Mouse (Mus musculus) c-Kit-negative CD71-positive TER-119-positive erythroid progenitor cells, embryonic 14.5 days (primary cell): ENCODE data around the gene Ints5.
A peak's percentile ranks its signal among the peaks of the same experiment; 100 is the strongest.

Experiments used
- DNase-seq: peaks from one replicate; pipeline ENCODE4 v3.0.0-alpha.2; 2013; ENCODE audit warnings: low read depth, low spot score

The Ints5 gene

GRCm38 (mm10) chr19:8928689-8929223 lies 36.0 kb downstream of the Ints5 start:
- DNase-seq: no peak

DNA sequence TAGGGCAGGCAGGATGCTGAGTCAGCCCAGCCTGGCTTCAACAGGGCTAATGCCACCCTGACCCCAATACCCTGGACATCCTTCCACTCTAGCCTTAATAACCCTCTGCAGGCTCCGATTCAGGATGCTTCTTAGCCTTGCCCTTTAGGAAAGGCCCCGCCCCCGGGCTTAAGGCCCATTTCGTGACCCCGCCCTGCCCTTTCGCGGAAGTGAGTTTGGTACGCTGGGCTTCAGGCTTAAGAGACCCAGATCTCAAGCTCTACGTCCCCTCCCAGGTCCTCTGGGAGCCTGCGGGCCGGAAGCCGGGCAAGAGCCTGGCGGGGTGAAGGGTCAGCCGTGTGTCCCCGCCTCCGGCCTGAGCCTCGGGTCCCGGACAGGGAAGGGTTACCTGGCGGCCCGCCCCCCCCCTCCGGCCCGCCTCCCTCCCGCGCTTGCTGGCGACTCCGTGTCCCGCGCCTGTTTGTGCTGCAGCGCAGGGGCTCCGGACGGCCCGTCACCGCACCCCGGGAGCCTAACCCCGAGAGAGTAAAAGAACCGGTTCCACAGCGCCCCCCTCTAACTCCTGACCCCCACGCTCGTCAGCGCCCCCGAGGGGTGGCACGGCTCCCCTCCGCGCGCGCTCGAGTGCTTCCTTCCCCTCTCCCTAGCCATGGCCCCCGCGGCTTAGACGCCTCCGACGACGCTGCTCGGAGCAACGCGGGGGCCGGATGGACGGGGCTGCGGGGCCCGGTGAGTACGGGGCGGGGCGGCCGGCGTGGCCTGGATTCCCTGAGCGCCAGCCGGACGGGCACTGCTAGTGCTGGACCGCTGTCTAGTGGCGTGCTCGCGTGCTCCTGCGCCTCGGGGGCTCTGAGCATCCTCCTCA lies 36.7 kb downstream of the Ints5 start, which contains the start of the genes Rom1 and Eml3:
TSS of gene Rom1 (minus strand) at position 133 of the 865 bp plus-strand sequence.
TSS of gene Eml3 (plus strand) at position 329 of the 865 bp plus-strand sequence.
- DNase-seq: peak; percentile 71

GRCm38 (mm10) chr19:8930117-8930516 lies 37.3 kb downstream of the Ints5 start:
- no peak for DNase-seq

DNA sequence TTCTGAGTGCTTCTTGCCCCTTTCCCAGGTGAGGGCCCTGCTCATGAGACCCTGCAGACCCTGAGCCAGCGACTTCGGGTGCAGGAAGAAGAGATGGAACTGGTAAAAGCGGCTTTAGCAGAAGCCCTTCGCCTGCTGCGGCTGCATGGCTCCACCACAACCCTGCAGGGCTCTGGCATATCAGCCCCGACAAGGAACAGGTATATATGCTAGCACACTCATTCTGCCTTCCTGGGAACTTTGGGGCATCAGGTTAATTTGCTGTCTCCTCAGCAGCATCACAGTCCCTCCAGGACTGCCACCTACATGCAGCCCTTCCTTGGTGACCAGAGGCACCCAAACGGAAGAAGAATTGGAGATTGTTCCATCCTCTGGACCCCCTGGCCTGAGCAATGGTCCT lies 38.0 kb downstream of the Ints5 start:
- no peak for DNase-seq

DNA sequence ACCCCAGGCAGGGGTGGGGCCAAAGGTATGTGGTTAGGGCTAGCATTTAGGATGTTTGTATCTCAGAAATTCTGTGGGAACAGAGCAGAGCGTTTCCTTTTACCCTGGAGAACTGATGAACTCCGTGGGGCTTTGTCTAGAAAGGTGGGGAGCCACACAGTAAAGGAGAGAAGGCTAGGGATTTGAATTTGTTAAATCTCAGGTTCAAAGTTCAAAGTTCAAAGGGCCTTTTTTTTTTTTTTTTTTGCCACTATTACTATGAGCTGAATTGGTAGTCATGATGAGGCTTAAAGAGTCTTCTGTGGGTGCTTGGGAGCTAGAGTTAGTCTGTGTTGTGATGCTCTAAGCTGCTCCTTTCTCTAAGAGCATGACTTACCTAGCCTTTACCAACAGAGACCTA lies 43.9 kb downstream of the Ints5 start:
- no peak for DNase-seq

- no peak for DNase-seq
Measured at GRCm38 (mm10) chr19:8940526-8941133, 47.8 kb downstream of the Ints5 start.

DNA sequence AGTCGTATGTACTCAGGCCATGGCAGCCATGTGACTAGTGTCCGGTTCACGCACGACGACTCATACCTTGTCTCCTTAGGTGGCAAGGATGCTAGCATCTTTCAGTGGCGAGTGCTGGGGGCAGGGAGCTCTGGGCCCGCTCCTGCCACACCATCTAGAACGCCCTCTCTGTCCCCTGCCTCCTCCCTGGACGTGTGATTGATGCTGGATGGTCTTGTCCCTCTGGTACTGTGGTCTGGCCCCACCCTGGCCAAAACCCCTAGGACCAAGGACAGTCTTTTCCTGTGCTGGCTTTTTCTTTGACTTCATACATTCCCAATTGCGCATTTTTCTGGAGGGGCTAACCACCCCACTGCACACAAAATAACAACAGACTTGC lies 48.3 kb downstream of the Ints5 start:
- DNase-seq: no peak

DNA sequence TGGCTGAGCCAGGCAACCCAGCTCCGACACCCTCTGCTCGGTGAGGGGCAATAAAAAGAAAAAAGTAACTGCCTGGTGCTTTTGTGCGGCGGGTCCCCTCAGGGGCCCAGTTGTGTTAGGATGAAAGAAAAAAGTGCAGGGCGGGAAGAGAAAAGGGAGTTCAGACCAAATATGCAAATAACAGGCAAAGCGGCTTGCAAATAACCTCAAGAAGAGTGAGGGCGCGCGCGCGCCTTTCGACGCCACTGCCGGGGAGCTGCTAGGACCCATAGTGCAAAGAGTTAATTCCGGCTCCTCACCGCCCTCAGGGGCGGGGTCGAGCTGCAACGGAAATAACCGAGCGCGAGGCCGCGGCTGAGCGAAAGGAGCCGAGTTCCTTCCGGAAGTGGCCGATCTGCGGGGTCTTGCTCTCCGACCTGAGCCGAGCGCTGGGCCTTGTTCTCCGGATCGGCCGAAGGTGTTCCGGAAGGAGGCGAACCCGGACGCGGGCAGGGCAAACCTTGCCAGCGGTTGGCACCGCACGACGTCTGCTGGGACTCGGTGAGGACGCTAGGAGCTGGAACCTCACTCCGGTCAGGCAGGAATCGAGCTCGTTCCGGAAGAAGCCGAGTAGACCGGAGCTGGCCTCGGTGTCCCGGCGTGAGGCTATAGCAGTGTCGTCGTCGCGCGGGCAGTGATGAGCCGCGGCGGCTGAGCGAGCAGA lies 48.9 kb downstream of the Ints5 start, which contains the start of gene Mta2:
TSS of gene Mta2 (plus strand) at position 361 of the 703 bp plus-strand sequence.
- peak; percentile 87 for DNase-seq

DNA sequence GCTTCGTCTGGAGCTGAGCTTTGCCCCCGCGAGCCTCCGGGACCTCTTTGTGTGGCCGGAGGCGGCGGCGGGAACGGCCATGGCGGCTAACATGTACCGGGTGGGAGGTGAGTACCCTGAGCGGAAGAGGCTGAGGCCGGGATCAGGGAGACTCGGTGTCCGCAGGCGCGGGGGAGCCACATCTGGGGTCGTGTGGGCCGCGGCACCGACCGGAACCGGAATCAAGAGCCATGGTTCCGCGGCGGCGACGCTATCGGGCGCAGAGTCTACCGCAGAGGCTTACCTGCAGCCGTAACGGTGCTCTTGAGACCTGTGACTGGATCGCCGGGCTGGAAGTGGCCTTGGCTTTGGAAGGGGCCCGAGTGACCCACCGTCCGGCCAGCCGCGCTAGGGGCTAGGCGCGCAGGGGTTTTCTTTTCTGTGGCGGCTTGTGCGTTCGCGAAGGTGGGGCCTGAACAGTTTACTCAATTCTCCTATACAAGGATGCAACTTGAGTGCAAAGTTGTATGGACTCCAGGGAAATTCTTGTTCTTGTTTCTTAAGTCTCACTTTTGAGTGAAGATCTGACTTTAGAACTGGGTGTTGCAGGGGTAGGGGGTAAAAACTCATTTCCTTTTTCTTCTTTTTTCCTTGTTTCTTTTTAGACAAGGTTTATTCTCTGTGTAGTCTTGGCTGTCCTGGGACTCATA lies 49.6 kb downstream of the Ints5 start:
- DNase-seq: no peak

DNA sequence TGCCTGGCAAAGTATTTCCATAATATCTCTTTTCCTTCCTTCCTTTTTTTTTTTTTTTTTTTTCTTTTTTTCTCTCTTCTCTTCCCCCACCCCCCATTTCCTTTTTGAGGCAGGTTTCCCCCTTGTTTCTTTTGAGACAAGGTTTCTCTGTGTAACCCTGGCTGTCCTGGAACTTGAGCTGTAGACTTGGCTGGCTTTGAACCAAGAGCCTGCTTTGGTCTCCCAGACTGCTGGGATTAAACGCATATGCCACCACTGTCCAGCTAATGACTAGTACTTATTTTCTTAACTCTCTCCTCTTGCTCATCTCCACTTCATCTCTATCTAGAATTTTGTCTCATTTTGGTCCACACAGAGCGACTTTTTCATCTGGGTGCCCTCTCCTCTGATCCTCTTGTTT lies 50.2 kb downstream of the Ints5 start:
- DNase-seq: no peak

GRCm38 (mm10) chr19:8944062-8944461 lies 51.3 kb downstream of the Ints5 start:
- DNase-seq: no peak

- no peak for DNase-seq
Measured at GRCm38 (mm10) chr19:8944750-8945149, 51.9 kb downstream of the Ints5 start.

GRCm38 (mm10) chr19:8945251-8945650 lies 52.4 kb downstream of the Ints5 start:
- no peak for DNase-seq

DNA sequence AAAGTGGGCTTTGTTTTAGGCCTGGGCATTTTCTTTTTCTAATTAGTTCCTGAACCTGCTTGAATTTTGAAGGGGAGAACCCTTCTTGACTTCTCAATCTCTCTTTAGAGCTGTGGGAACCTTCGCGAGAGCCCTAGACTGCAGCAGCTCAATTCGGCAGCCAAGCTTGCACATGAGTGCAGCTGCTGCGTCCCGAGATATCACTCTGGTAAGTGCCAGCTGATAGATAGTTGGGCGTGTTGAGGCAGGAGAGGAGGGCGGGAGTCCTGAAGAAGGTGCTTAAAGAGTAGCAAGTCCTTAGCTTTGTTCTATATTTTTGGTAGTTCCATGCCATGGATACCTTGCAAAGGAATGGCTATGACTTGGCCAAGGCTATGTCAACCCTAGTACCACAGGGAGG lies 54.1 kb downstream of the Ints5 start:
- no peak for DNase-seq
